Mouse (Mus musculus) heart, embryonic 11.5 days (tissue): ENCODE measurements around the gene Dscam. TPM values are rescaled to one million over a fixed set of nuclear protein-coding genes. Genes with fewer than 3 reads are reported as not detected.

Experiments used
- ATAC-seq: fragments of 200-750 bp; cut with Nextera tagmentation; replicated peaks from 2 replicates; pipeline ENCODE4 v1.8.0; 2017; ENCODE audit warnings: moderate library complexity; ENCODE audit not compliant: insufficient number of reproducible peaks, low FRiP score, low TSS enrichment
- H3K27ac ChIP-seq: fragments of 300-500 bp; sonication (generic); 2 replicates; pipeline ENCODE4 v1.5.1; 2014; ENCODE audit warnings: mild to moderate bottlenecking, low read depth, low read length
- H3K27me3 ChIP-seq: fragments of 300-500 bp; sonication (generic); 2 replicates; pipeline ENCODE4 v1.6.1; 2014; ENCODE audit warnings: mild to moderate bottlenecking, low read length, mixed read lengths; ENCODE audit not compliant: control insufficient read depth, insufficient read depth
- H3K36me3 ChIP-seq: fragments of 300-500 bp; sonication (generic); 2 replicates; pipeline ENCODE4 v1.6.1; 2014; ENCODE audit warnings: mild to moderate bottlenecking, low read length, moderate library complexity, mixed read lengths; ENCODE audit not compliant: control insufficient read depth, insufficient read depth
- H3K4me1 ChIP-seq: fragments of 300-500 bp; sonication (generic); 2 replicates; pipeline ENCODE4 v1.6.1; 2014; ENCODE audit warnings: low read length; ENCODE audit not compliant: control insufficient read depth, insufficient read depth
- H3K4me2 ChIP-seq: fragments of 300-500 bp; sonication (generic); 2 replicates; pipeline ENCODE4 v1.6.1; 2014; ENCODE audit warnings: mild to moderate bottlenecking, moderate library complexity
- H3K4me3 ChIP-seq: fragments of 300-500 bp; sonication (generic); 2 replicates; pipeline ENCODE4 v1.5.1; 2014; ENCODE audit warnings: low read depth, low read length
- H3K9ac ChIP-seq: fragments of 300-500 bp; sonication (generic); 2 replicates; pipeline ENCODE4 v1.6.1; 2014; ENCODE audit warnings: mild to moderate bottlenecking, low read depth, low read length, moderate library complexity
- H3K9me3 ChIP-seq: fragments of 300-500 bp; sonication (generic); replicated peaks from 2 replicates; pipeline ENCODE4 v1.6.1; 2016; ENCODE audit warnings: low read length; ENCODE audit not compliant: control insufficient read depth
- WGBS: fragments of 180-500 bp; shearing (Covaris S2); extraction: QIAGEN DNeasy Blood & Tissue Kit; methylation state at CpG from one replicate; pipeline ENCODE4 v1.1.7; 2014; ENCODE audit not compliant: insufficient replicate concordance; 5-methylcytosine and 5-hydroxymethylcytosine counted together
- polyA plus RNA-seq: library from polyadenylated mRNA; unstranded; fragments of >200 nt; fragmentation: Nextera tagmentation; extraction: Ambion mirVana; gene quantifications from 2 replicates; pipeline ENCODE4 v1.2.1, GENCODE M21; 2014

Gene Dscam
- polyA plus RNA-seq, 1 experiment from 2014 or later, result 0.10 TPM

GRCm38 (mm10) chr16:96802636-96803035, 367.9 kb downstream of the Dscam start:
- Histone ChIP-seq H3K27me3 (no peaks in the 10 kb centered on the region), H3K9ac (no peak overlapping the region), H3K27ac (no peak overlapping the region), H3K36me3 (no peaks in the 10 kb centered on the region), H3K9me3 (no peaks in the 10 kb centered on the region), H3K4me2 (no peak overlapping the region), H3K4me1 (no peaks in the 10 kb centered on the region), H3K4me3 (no peak overlapping the region)
- ATAC-seq, result no peak
- WGBS, result 67% methylated on average over 2 of the region's 2 CpGs

- H3K27ac ChIP-seq, result no peak overlapping the region
- no peak overlapping the region for H3K4me2 ChIP-seq
- H3K27me3 ChIP-seq, result no peaks in the 10 kb centered on the region
- no peaks in the 10 kb centered on the region for H3K4me1 ChIP-seq
- H3K9ac ChIP-seq, result no peak overlapping the region
- no peak for ATAC-seq
- H3K9me3 ChIP-seq, result no peaks in the 10 kb centered on the region
- no peak overlapping the region for H3K4me3 ChIP-seq
- no peaks in the 10 kb centered on the region for H3K36me3 ChIP-seq
- 91% methylated on average over 1 of the region's 1 CpGs for WGBS
Measured at GRCm38 (mm10) chr16:96801650-96802237, 368.8 kb downstream of the Dscam start.

- ATAC-seq, result no peak
- Histone ChIP-seq H3K4me3 (no peak overlapping the region), H3K27ac (no peak overlapping the region), H3K4me2 (no peak overlapping the region), H3K4me1 (no peaks in the 10 kb centered on the region), H3K9me3 (no peaks in the 10 kb centered on the region), H3K27me3 (no peaks in the 10 kb centered on the region), H3K36me3 (no peaks in the 10 kb centered on the region), H3K9ac (no peak overlapping the region)
- 39% methylated on average over 2 of the region's 2 CpGs for WGBS
Measured at GRCm38 (mm10) chr16:96795431-96795830, 375.1 kb downstream of the Dscam start.

GRCm38 (mm10) chr16:96791307-96791706, 379.2 kb downstream of the Dscam start:
- WGBS, result 37% methylated on average over 2 of the region's 2 CpGs
- Histone ChIP-seq H3K9me3 (no peaks in the 10 kb centered on the region), H3K4me3 (no peak overlapping the region), H3K4me2 (no peak overlapping the region), H3K4me1 (no peaks in the 10 kb centered on the region), H3K27ac (no peak overlapping the region), H3K27me3 (0 out of 2 replicates have a peak, but pooled peaks cover 2% of the 10 kb centered on the region), H3K36me3 (no peaks in the 10 kb centered on the region), H3K9ac (no peak overlapping the region)
- no peak for ATAC-seq

- Histone ChIP-seq H3K27me3 (0 out of 2 replicates have a peak, but pooled peaks cover 2% of the 10 kb centered on the region), H3K4me2 (no peak overlapping the region), H3K4me3 (no peak overlapping the region), H3K9ac (no peak overlapping the region), H3K27ac (no peak overlapping the region), H3K9me3 (no peaks in the 10 kb centered on the region), H3K4me1 (no peaks in the 10 kb centered on the region), H3K36me3 (no peaks in the 10 kb centered on the region)
- WGBS, result 74% methylated on average over 5 of the region's 5 CpGs
- no peak for ATAC-seq
Measured at GRCm38 (mm10) chr16:96788286-96788685, 382.3 kb downstream of the Dscam start.

GRCm38 (mm10) chr16:96779021-96779420, 391.5 kb downstream of the Dscam start:
- Histone ChIP-seq H3K4me2 (no peak overlapping the region), H3K27ac (no peak overlapping the region), H3K36me3 (no peaks in the 10 kb centered on the region), H3K4me1 (no peaks in the 10 kb centered on the region), H3K27me3 (no peaks in the 10 kb centered on the region), H3K9ac (no peak overlapping the region), H3K4me3 (no peak overlapping the region), H3K9me3 (no peaks in the 10 kb centered on the region)
- ATAC-seq, result no peak
- 58% methylated on average over 5 of the region's 5 CpGs for WGBS

GRCm38 (mm10) chr16:96774245-96774644, 396.3 kb downstream of the Dscam start:
- Histone ChIP-seq H3K4me2 (no peak overlapping the region), H3K4me3 (no peak overlapping the region), H3K36me3 (no peaks in the 10 kb centered on the region), H3K27me3 (no peaks in the 10 kb centered on the region), H3K9me3 (no peaks in the 10 kb centered on the region), H3K27ac (no peak overlapping the region), H3K9ac (no peak overlapping the region), H3K4me1 (no peaks in the 10 kb centered on the region)
- ATAC-seq, result no peak
- WGBS, result 76% methylated on average over 1 of the region's 1 CpGs

- Histone ChIP-seq H3K4me2 (no peak overlapping the region), H3K9ac (no peak overlapping the region), H3K9me3 (no peaks in the 10 kb centered on the region), H3K27me3 (no peaks in the 10 kb centered on the region), H3K4me1 (no peaks in the 10 kb centered on the region), H3K36me3 (no peaks in the 10 kb centered on the region), H3K4me3 (no peak overlapping the region), H3K27ac (no peak overlapping the region)
- ATAC-seq, result no peak
- 50% methylated on average over 3 of the region's 3 CpGs for WGBS
Measured at GRCm38 (mm10) chr16:96767985-96768384, 402.6 kb downstream of the Dscam start.

- no peak overlapping the region for H3K9ac ChIP-seq
- H3K27ac ChIP-seq, result no peak overlapping the region
- H3K36me3 ChIP-seq, result no peaks in the 10 kb centered on the region
- H3K4me2 ChIP-seq, result no peak overlapping the region
- no peaks in the 10 kb centered on the region for H3K27me3 ChIP-seq
- H3K4me3 ChIP-seq, result no peak overlapping the region
- H3K9me3 ChIP-seq, result no peaks in the 10 kb centered on the region
- WGBS, result 43% methylated on average over 4 of the region's 4 CpGs
- no peak for ATAC-seq
- H3K4me1 ChIP-seq, result no peaks in the 10 kb centered on the region
Measured at GRCm38 (mm10) chr16:96767508-96767907, 403.0 kb downstream of the Dscam start.
